Mouse (Mus musculus) erythroblast, embryonic 14.5 days (primary cell): Measurements from ENCODE around the gene Ccn1.

ENCODE experiments used
- GATA1 ChIP-seq: IDR thresholded peaks from 2 replicates; pipeline ENCODE4 v1.6.1; 2012; ENCODE audit warnings: low read length, inconsistent platforms, mixed read lengths
- TAL1 ChIP-seq: IDR thresholded peaks from 3 replicates; pipeline ENCODE4 v1.6.1; 2012; ENCODE audit warnings: low read length, inconsistent platforms, mixed read lengths

GRCm38 (mm10) chr3:145624786-145625185, 25.0 kb downstream of the Ccn1 start:
- TF ChIP-seq GATA1: no peak
- TF ChIP-seq TAL1: no peak
